Mouse (Mus musculus): ENCODE results near the gene Hist2h3c1. TPM values are rescaled to one million over a fixed set of nuclear protein-coding genes. Genes with fewer than 3 reads are reported as not detected.

Gene Hist2h3c1
- total and polyA plus RNA-seq, 2 experiments from 2014 or later: not detected

DNA sequence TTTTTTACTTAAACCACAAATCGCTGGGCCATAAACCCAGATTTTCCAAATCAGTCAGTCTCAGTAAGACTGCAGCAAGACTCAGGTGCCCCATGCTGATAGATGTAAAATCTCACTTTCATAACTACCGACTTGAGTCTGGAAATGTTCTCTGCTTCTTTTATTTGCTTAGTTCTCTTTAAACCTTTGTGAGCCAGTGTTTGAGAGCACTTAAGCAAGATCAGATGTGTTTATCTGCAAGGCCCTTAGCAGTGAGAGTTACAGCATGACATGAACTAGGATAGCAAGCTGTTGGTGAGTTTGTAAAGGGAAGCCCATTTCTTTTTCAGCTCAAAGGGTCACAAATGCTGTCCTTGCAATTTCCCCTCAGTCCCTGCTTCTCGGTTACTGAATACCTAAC, 10.7 kb downstream of the Hist2h3c1 start:
- peaks cover 6% of the 10 kb centered on the region; the same call in 1 of the 2 replicates for H3K4me1 ChIP-seq (ENCODE audit: insufficient read depth, low read length)
- no peak overlapping the region for H3K9ac ChIP-seq (replicated peaks; ENCODE audit: low read length)
- ATAC-seq: no peak
- no peak for DNase-seq (ENCODE audit: low spot score)
- no peaks in the 10 kb centered on the region for H3K9me3 ChIP-seq (ENCODE audit: low read length)
- WGBS: 82% methylated on average over 3 of the region's 3 CpGs
- H3K4me2 ChIP-seq (ENCODE audit: low read depth, low read length): no peak overlapping the region
- H3K27ac ChIP-seq: no peak overlapping the region
- no peak overlapping the region for H3K4me3 ChIP-seq (ENCODE audit: low read length)
- TF ChIP-seq CTCF (IDR thresholded peaks at IDR 0.05; ENCODE audit: low read depth): no peak
- H3K27me3 ChIP-seq (ENCODE audit: insufficient read depth, low read length): no peaks in the 10 kb centered on the region
- H3K36me3 ChIP-seq (ENCODE audit: insufficient read depth, low read length): no peaks in the 10 kb centered on the region

DNA sequence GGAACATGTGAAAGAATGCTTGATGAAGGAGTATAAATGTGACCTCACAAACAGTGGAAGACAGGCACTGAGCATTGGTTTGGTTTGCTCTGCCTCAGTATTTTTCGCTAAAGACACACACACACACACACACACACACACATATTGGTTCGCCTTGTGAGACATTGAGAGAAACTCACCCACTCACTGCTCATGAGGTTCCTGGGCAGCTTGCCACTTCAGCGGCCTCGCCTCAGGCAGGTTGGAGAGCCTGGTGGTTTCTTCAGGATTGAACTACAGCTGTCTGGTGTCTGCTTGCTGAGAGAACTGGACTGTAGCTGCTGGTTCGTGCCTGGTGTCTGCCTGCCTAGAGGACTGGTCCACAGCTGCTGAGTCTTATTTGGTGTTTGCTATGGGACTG, 13.7 kb downstream of the Hist2h3c1 start:
- DNase-seq (ENCODE audit: low spot score) (no peak), ATAC-seq (no peak)
- H3K4me2 ChIP-seq (ENCODE audit: low read depth, low read length): no peak overlapping the region
- peaks cover 17% of the 10 kb centered on the region; the same call in 1 of the 2 replicates for H3K4me1 ChIP-seq (ENCODE audit: insufficient read depth, low read length)
- TF ChIP-seq CTCF (IDR thresholded peaks at IDR 0.05; ENCODE audit: low read depth): no peak
- no peak overlapping the region for H3K9ac ChIP-seq (replicated peaks; ENCODE audit: low read length)
- H3K4me3 ChIP-seq (ENCODE audit: low read length): no peak overlapping the region
- no peaks in the 10 kb centered on the region for H3K9me3 ChIP-seq (ENCODE audit: low read length)
- 91% methylated on average over 5 of the region's 5 CpGs for whole genome bisulfite sequencing
- H3K27me3 ChIP-seq (ENCODE audit: insufficient read depth, low read length): no peaks in the 10 kb centered on the region
- no peak overlapping the region for H3K27ac ChIP-seq
- no peaks in the 10 kb centered on the region for H3K36me3 ChIP-seq (ENCODE audit: insufficient read depth, low read length)

DNA sequence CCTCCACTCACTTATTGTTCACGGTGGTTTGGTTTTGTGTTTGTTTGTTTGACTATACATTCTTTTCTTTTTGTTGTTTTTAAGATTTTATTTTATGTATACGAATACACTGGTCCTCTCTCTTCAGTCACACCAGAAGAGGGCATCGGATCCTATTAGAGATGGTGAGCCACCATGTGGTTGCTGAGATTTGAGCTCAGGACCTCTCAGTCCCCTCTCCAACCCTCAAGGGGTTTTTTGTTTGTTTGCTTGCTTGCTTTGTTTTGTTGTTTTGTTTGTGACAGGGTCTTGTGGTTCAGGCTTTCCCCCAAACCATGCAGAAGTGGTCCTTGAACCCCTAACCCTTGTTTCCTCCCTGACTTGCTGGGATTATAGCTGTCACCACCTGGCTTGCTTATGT, 15.1 kb downstream of the Hist2h3c1 start:
- H3K27me3 ChIP-seq (ENCODE audit: insufficient read depth, low read length): no peaks in the 10 kb centered on the region
- DNase-seq (ENCODE audit: low spot score) (no peak), ATAC-seq (no peak)
- peak; percentile 31; the same call in 1 of the 2 replicates for TF ChIP-seq CTCF (IDR thresholded peaks at IDR 0.05; ENCODE audit: low read depth)
- no peaks in the 10 kb centered on the region for H3K9me3 ChIP-seq (ENCODE audit: low read length)
- H3K9ac ChIP-seq (replicated peaks; ENCODE audit: low read length): peak overlapping the region; percentile 78
- peak overlapping the region; percentile 97 for H3K27ac ChIP-seq
- no peaks in the 10 kb centered on the region for H3K36me3 ChIP-seq (ENCODE audit: insufficient read depth, low read length)
- peaks cover 17% of the 10 kb centered on the region; the same call in 1 of the 2 replicates for H3K4me1 ChIP-seq (ENCODE audit: insufficient read depth, low read length)
- 45% methylated on average over 3 of the region's 3 CpGs for WGBS
- H3K4me2 ChIP-seq (ENCODE audit: low read depth, low read length): peak overlapping the region; percentile 77
- H3K4me3 ChIP-seq (ENCODE audit: low read length): peak overlapping the region; percentile 50

DNA sequence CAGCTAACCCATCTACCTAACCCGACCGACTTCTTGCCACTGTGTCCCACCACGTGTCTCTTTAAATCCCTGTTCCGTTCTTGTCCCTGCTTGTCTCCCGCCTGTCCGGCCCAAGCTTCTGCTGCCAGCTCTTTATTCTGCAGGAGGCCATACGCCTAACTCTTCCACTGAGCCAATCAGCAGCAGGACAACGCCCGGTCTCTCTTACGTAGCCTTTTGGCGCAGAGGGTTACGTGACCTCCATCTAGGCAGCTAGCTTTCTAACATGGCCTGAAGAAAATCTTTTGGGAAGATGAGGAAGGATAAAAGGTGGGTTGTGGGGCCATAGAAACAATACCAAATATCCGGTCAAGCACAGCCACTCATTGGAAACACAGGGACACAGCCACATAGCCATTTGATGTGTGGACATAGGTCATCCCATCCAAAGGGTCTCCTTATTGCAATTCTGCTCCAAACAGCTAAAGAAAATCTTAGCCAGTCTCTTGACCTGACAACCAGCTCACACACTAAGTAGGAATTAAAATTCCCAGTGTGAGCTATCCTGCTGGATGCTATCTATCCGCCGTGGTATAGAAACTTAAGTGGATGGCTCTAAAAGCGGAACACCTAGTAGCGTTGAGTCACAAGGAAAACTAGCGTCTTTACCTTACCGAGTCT, 15.9 kb downstream of the Hist2h3c1 start:
- Histone ChIP-seq H3K27me3 (ENCODE audit: insufficient read depth, low read length) (no peaks in the 10 kb centered on the region), H3K4me2 (ENCODE audit: low read depth, low read length) (peak overlapping the region; percentile 77), H3K9ac (replicated peaks; ENCODE audit: low read length) (peak overlapping the region; percentile 78), H3K4me1 (ENCODE audit: insufficient read depth, low read length) (peaks cover 17% of the 10 kb centered on the region; the same call in 1 of the 2 replicates), H3K4me3 (ENCODE audit: low read length) (peak overlapping the region; percentile 50), H3K36me3 (ENCODE audit: insufficient read depth, low read length) (no peaks in the 10 kb centered on the region), H3K27ac (peak overlapping the region; percentile 97), H3K9me3 (ENCODE audit: low read length) (no peaks in the 10 kb centered on the region)
- under 1% methylated on average over 19 of the region's 19 CpGs for WGBS
- DNase-seq (ENCODE audit: low spot score) (peak; percentile 92), ATAC-seq (peak; percentile 77)
- TF ChIP-seq CTCF (IDR thresholded peaks at IDR 0.05; ENCODE audit: low read depth): no peak

DNA sequence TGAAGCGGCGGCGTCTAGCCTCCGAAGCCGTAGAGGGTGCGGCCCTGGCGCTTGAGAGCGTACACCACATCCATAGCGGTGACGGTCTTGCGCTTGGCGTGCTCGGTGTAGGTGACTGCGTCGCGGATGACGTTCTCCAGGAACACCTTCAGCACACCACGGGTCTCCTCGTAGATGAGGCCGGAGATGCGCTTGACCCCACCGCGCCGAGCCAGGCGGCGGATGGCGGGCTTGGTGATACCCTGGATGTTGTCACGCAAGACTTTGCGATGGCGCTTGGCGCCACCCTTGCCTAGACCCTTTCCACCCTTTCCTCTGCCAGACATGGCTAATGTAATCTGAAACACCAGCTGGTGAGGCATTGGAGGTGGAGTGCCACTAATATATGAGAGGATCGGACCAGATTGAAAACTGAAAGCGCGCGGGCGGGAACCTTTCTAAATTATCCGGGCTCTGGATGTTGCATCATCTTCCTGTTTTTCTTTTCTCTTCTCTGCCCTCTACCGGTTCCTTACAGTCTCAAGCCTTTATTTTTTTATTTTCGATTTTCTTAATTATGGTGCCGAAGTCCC, 16.6 kb downstream of the Hist2h3c1 start, which contains the start of gene Hist2h4:
TSS of gene Hist2h4 (minus strand) at position 333 of the 572 bp plus-strand sequence.
- H3K36me3 ChIP-seq (ENCODE audit: insufficient read depth, low read length): no peaks in the 10 kb centered on the region
- H3K27me3 ChIP-seq (ENCODE audit: insufficient read depth, low read length): no peaks in the 10 kb centered on the region
- H3K4me2 ChIP-seq (ENCODE audit: low read depth, low read length): peak within 1 kb of the TSS; percentile 77
- peak within 1 kb of the TSS; percentile 50 for H3K4me3 ChIP-seq (ENCODE audit: low read length)
- peak; percentile 65 for TF ChIP-seq CTCF (IDR thresholded peaks at IDR 0.05; ENCODE audit: low read depth)
- ATAC-seq (peak; percentile 91), DNase-seq (ENCODE audit: low spot score) (peak; percentile 97)
- H3K9ac ChIP-seq (replicated peaks; ENCODE audit: low read length): peak within 1 kb of the TSS; percentile 78
- 1% methylated on average over 40 of the region's 40 CpGs for WGBS
- no peaks in the 10 kb centered on the region for H3K9me3 ChIP-seq (ENCODE audit: low read length)
- peak within 1 kb of the TSS; percentile 97 for H3K27ac ChIP-seq
- H3K4me1 ChIP-seq (ENCODE audit: insufficient read depth, low read length): peaks cover 19% of the 10 kb centered on the region

DNA sequence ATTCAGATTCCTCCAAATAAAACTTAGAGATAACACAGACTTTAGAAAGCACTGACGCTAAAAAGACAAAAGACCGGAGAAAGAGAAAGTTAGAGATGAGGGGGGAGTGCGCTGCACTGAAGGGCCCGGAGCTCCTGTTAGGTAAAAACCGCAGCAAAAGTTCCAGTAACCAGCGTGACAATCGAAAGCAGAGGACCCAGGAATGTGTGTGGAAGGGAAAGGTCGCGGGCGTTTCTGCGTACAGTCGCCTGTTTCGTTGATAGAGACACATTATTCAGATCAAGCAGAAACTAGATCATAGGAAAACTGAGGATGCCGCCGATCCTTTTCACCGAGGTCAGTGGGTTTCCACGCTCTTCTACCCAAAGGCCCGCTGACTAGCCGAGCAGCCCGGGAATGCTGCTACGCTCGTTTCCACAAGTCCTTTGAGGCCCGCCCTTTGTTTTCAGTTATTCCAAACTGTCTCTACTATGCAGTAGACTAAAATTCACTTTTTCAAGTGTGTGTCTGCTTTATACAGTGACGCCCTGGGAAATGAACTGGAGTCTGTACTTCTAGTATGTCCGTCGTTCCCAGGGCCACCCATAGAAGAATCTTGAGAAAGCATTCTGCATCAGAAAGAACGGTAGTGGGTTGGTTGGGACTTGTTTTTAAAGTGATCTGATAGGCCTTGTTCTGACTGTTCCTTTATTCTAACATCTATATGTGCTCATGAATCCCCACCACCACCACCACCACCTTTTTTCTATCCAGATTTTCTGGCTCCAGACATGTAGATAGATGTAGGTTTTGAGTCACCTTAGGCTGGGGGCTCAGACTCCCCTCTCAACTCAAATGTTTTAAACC, 17.3 kb downstream of the Hist2h3c1 start:
- TF ChIP-seq CTCF (IDR thresholded peaks at IDR 0.05; ENCODE audit: low read depth): no peak
- DNase-seq (ENCODE audit: low spot score) (peak; percentile 64), ATAC-seq (peak; percentile 57)
- no peaks in the 10 kb centered on the region for H3K36me3 ChIP-seq (ENCODE audit: insufficient read depth, low read length)
- H3K27me3 ChIP-seq (ENCODE audit: insufficient read depth, low read length): no peaks in the 10 kb centered on the region
- H3K27ac ChIP-seq: peak overlapping the region; percentile 97
- 3% methylated on average over 27 of the region's 27 CpGs for WGBS
- peak overlapping the region; percentile 50 for H3K4me3 ChIP-seq (ENCODE audit: low read length)
- H3K4me1 ChIP-seq (ENCODE audit: insufficient read depth, low read length): peaks cover 20% of the 10 kb centered on the region
- H3K9me3 ChIP-seq (ENCODE audit: low read length): no peaks in the 10 kb centered on the region
- H3K9ac ChIP-seq (replicated peaks; ENCODE audit: low read length): peak overlapping the region; percentile 51
- H3K4me2 ChIP-seq (ENCODE audit: low read depth, low read length): peak overlapping the region; percentile 77
